ENCODE assay signal across 8 mouse cellular contexts in genomic region chr11:101140164-101140819, GRCm38 (mm10). TPM values are rescaled to one million over a fixed set of nuclear protein-coding genes. Genes with fewer than 3 reads are reported as not detected.
DNase-seq lines count a peak whose midpoint lies in the region; ATAC-seq and TF ChIP-seq lines count a peak whose summit lies in the region.

No protein-coding gene starts in this region.

- no peak for ATAC-seq in hindbrain, embryonic 13.5 days (ENCODE audit: low FRiP score)
- no peak for ATAC-seq in stomach, postnatal 0 days (ENCODE audit: low FRiP score, low TSS enrichment)

- H3K27ac ChIP-seq in cortical plate, adult 2 months (ENCODE audit: insufficient read depth, low read length) = no peak overlapping the region
- H3K27ac ChIP-seq in hindbrain, embryonic 13.5 days = peak overlapping the region; percentile 66
- peak overlapping the region; percentile 53; the same call in 1 of the 2 replicates for H3K27ac ChIP-seq in stomach, postnatal 0 days (replicated peaks)

- no peaks in the 10 kb centered on the region for H3K4me1 ChIP-seq in cortical plate, adult 2 months (ENCODE audit: control insufficient read depth, insufficient read depth, low read length)
- peaks cover 23% of the 10 kb centered on the region for H3K4me1 ChIP-seq in hindbrain, embryonic 13.5 days (replicated peaks)
- H3K4me1 ChIP-seq in lung, adult 2 months (ENCODE audit: control insufficient read depth, insufficient read depth, low read length) = peaks cover 6% of the 10 kb centered on the region
- no peaks in the 10 kb centered on the region for H3K4me1 ChIP-seq in stomach, postnatal 0 days (replicated peaks; ENCODE audit: control insufficient read depth, insufficient read depth)

- H3K4me2 ChIP-seq in hindbrain, embryonic 13.5 days = peak overlapping the region; percentile 48
- peak overlapping the region; percentile 58 for H3K4me2 ChIP-seq in stomach, postnatal 0 days (replicated peaks; ENCODE audit: low read depth)

- WGBS in hindbrain, embryonic 13.5 days = 42% methylated on average over 27 of the region's 27 CpGs
- 43% methylated on average over 27 of the region's 27 CpGs for WGBS in lung, adult 2 months
- WGBS in stomach, postnatal 0 days = 44% methylated on average over 27 of the region's 27 CpGs

- H3K36me3 ChIP-seq in hindbrain, embryonic 13.5 days = no peaks in the 10 kb centered on the region
- no peaks in the 10 kb centered on the region for H3K36me3 ChIP-seq in stomach, postnatal 0 days (ENCODE audit: control insufficient read depth, insufficient read depth, low read length)

- 0 out of 2 replicates have a peak, but pooled peaks have one; percentile 15 for TF ChIP-seq POLR2A in cortical plate, adult 2 months (IDR thresholded peaks at IDR 0.05; ENCODE audit: extremely low read depth, insufficient read depth, low read length)
- no peak for TF ChIP-seq POLR2A in lung, adult 2 months (IDR thresholded peaks at IDR 0.05; ENCODE audit: borderline replicate concordance, extremely low read depth, low read depth, low read length)

- DNase-seq in embryo, embryonic 10 days (ENCODE audit: low spot score) = peak; percentile 21
- DNase-seq in embryo, embryonic 9.5 days (ENCODE audit: extremely low spot score) = no peak
- DNase-seq in lung, adult 2 months = peak; percentile 36
- peak; percentile 41 for DNase-seq in stomach, postnatal 0 days (ENCODE audit: low spot score)
- no peak for DNase-seq in left cerebral cortex, postnatal 36 days (ENCODE audit: low spot score in 2 of 2)
- DNase-seq in right cerebral cortex, postnatal 25 days = no peak

- intact Hi-C loops in left cerebral cortex, postnatal 36 days (cut with DNase I) = no loop called here

- TF ChIP-seq CTCF in cortical plate, adult 2 months (IDR thresholded peaks at IDR 0.05; ENCODE audit: extremely low read depth, insufficient read depth, low read length) = no peak
- TF ChIP-seq CTCF in lung, adult 2 months (IDR thresholded peaks at IDR 0.05; ENCODE audit: insufficient read depth, low read length) = no peak
- TF ChIP-seq CTCF in stomach, postnatal 0 days (IDR thresholded peaks at IDR 0.05; ENCODE audit: low read depth) = no peak

- no peaks in the 10 kb centered on the region for H3K9me3 ChIP-seq in hindbrain, embryonic 13.5 days
- no peaks in the 10 kb centered on the region for H3K9me3 ChIP-seq in stomach, postnatal 0 days (ENCODE audit: control insufficient read depth, low read length)

- TF ChIP-seq EP300 in stomach, postnatal 0 days (optimal IDR thresholded peaks at IDR 0.05) = no peak

- H3K27me3 ChIP-seq in hindbrain, embryonic 13.5 days = peaks cover 10% of the 10 kb centered on the region
- no peaks in the 10 kb centered on the region for H3K27me3 ChIP-seq in stomach, postnatal 0 days (ENCODE audit: control insufficient read depth, insufficient read depth, low read length)

- H3K4me3 ChIP-seq in cortical plate, adult 2 months (ENCODE audit: insufficient read depth, low read length) = peak overlapping the region; percentile 32
- H3K4me3 ChIP-seq in hindbrain, embryonic 13.5 days = peak overlapping the region; percentile 30
- peak overlapping the region; percentile 47 for H3K4me3 ChIP-seq in lung, adult 2 months (replicated peaks; ENCODE audit: extremely low read depth, low read depth, low read length)
- peak overlapping the region; percentile 21; the same call in 1 of the 2 replicates for H3K4me3 ChIP-seq in stomach, postnatal 0 days (ENCODE audit: low read depth, low read length)

- H3K9ac ChIP-seq in hindbrain, embryonic 13.5 days = peak overlapping the region; percentile 64
- H3K9ac ChIP-seq in stomach, postnatal 0 days (ENCODE audit: low read length) = peak overlapping the region; percentile 13; the same call in 1 of the 2 replicates

RNA-seq across cellular contexts. Expression of gene Tubg2, which starts 15.4 kb away (rescaled TPM):
- polyA plus RNA-seq in cortical plate, adult 2 months (2012; rRNA removed) = 57.9 and 61.0 TPM in 2 replicates
- polyA plus RNA-seq in hindbrain, embryonic 13.5 days (2015; fragmentation: Nextera tagmentation; extraction: Ambion mirVana) = 34.6 and 38.2 TPM in 2 replicates
- polyA plus RNA-seq in lung, adult 2 months (2012; rRNA removed) = 2.4 and 3.2 TPM in 2 replicates
- 3.0 and 3.1 TPM in 2 replicates for polyA plus RNA-seq in stomach, postnatal 0 days (2015; fragmentation: Nextera tagmentation; extraction: Ambion mirVana)
- 10 to 100 TPM; 49.7 to 62.4 TPM for total RNA-seq in left cerebral cortex, postnatal 36 days (2021)

RNA-seq across cellular contexts. Expression of gene Tubg1, which starts 20.6 kb away (rescaled TPM):
- polyA plus RNA-seq in cortical plate, adult 2 months (2012; rRNA removed) = 15.2 and 15.3 TPM in 2 replicates
- 79.6 and 84.0 TPM in 2 replicates for polyA plus RNA-seq in hindbrain, embryonic 13.5 days (2015; fragmentation: Nextera tagmentation; extraction: Ambion mirVana)
- 10.7 and 14.4 TPM in 2 replicates for polyA plus RNA-seq in lung, adult 2 months (2012; rRNA removed)
- polyA plus RNA-seq in stomach, postnatal 0 days (2015; fragmentation: Nextera tagmentation; extraction: Ambion mirVana) = 29.7 and 29.8 TPM in 2 replicates
- 10 to 100 TPM; 45.7 to 49.2 TPM for total RNA-seq in left cerebral cortex, postnatal 36 days (2021)

RNA-seq across cellular contexts. Expression of gene Retreg3, which starts 20.6 kb away (rescaled TPM):
- polyA plus RNA-seq in cortical plate, adult 2 months (2012; rRNA removed) = 63.2 and 65.7 TPM in 2 replicates
- 25.1 and 27.7 TPM in 2 replicates for polyA plus RNA-seq in hindbrain, embryonic 13.5 days (2015; fragmentation: Nextera tagmentation; extraction: Ambion mirVana)
- 47.6 and 58.8 TPM in 2 replicates for polyA plus RNA-seq in lung, adult 2 months (2012; rRNA removed)
- polyA plus RNA-seq in stomach, postnatal 0 days (2015; fragmentation: Nextera tagmentation; extraction: Ambion mirVana) = 16.1 and 17.9 TPM in 2 replicates
- 10 to 100 TPM; 53.8 to 58.0 TPM for total RNA-seq in left cerebral cortex, postnatal 36 days (2021)

RNA-seq across cellular contexts. Expression of gene Cntnap1, which starts 30.0 kb away (rescaled TPM):
- polyA plus RNA-seq in cortical plate, adult 2 months (2012; rRNA removed) = 89.5 and 92.4 TPM in 2 replicates
- 2.6 and 2.8 TPM in 2 replicates for polyA plus RNA-seq in hindbrain, embryonic 13.5 days (2015; fragmentation: Nextera tagmentation; extraction: Ambion mirVana)
- 2.6 and 2.7 TPM in 2 replicates for polyA plus RNA-seq in lung, adult 2 months (2012; rRNA removed)
- 0.52 and 0.94 TPM in 2 replicates for polyA plus RNA-seq in stomach, postnatal 0 days (2015; fragmentation: Nextera tagmentation; extraction: Ambion mirVana)
- total RNA-seq in left cerebral cortex, postnatal 36 days (2021) = 100 to 1,000 TPM; 167 to 172 TPM

RNA-seq across cellular contexts. Expression of gene Plekhh3, which starts 30.9 kb away (rescaled TPM):
- 15.1 and 15.8 TPM in 2 replicates for polyA plus RNA-seq in cortical plate, adult 2 months (2012; rRNA removed)
- polyA plus RNA-seq in hindbrain, embryonic 13.5 days (2015; fragmentation: Nextera tagmentation; extraction: Ambion mirVana) = 8.7 and 10.2 TPM in 2 replicates
- 41.2 and 47.4 TPM in 2 replicates for polyA plus RNA-seq in lung, adult 2 months (2012; rRNA removed)
- 23.8 and 25.6 TPM in 2 replicates for polyA plus RNA-seq in stomach, postnatal 0 days (2015; fragmentation: Nextera tagmentation; extraction: Ambion mirVana)
- 10 to 100 TPM; 12.3 TPM for total RNA-seq in left cerebral cortex, postnatal 36 days (2021)

Comparison
In these comparisons a context has a peak if more than half of its experiments do, and no peak if none do; other contexts are left out.
1. DNase-seq: peak in embryo, embryonic 10 days (single experiment), lung, adult 2 months (single experiment) and stomach, postnatal 0 days (single experiment); none in embryo, embryonic 9.5 days (single experiment), left cerebral cortex, postnatal 36 days (0 of 2) and right cerebral cortex, postnatal 25 days (single experiment).
2. Peak in every context shown above with its lines, with median percentiles within 50 percentile points of each other: H3K4me3 ChIP-seq.